Mouse (Mus musculus): Measurements from ENCODE around the gene Nfia. TPM values are rescaled to one million over a fixed set of nuclear protein-coding genes. Genes with fewer than 3 reads are reported as not detected.

Gene Nfia
- 100 to 1,000 TPM; 196 to 199 TPM for total RNA-seq (2021)

DNA sequence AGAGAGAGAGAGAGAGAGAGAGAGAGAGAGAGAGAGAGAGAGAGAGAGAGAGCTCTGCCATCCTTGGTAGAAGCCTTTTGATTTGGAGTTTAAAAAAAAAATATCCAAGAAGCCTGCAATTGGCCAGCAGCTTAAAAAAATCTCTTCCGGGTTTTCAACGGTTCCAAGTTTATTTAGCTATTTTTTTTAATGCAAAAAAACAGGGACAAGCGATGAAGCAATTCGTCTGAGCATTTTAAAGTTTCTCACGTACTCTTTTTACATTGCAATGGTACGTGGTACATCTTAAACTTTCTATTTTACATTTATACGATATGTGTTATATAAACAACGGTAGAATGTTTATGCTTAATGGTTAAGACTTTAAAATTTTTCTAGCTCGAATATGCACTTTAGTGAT, at the start of gene Nfia:
Gene Nfia, plus strand, starts transcription at position 94 of the 400 bp plus-strand sequence.
- DNase-seq: no peak
- intact Hi-C loops (cut with DNase I): loop anchor here (1.0 to 5.0 kb wide), 2 partner anchors 20 to 335 kb away; no protein-coding TSS in a partner anchor

DNA sequence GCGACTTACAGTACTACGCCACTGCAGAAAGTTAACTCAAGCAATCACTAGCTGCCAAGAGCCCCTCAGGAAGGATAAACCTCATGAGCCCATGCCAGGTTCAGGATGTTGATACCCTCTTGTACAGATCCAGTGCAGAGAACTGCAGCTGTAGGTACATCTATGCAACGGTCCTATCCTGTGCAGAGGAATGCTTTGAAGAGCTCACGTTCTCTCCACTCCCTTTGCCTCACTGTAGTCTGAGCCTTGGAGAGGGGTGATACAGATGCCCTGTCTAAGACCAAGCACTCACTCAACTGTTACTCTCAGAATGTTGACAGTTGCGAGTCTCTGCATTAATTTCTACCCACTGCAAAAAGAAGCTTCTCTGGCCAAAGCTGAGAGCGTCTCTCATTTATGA, 49.2 kb upstream of the Nfia start:
- no peak for DNase-seq
- intact Hi-C loops (cut with DNase I): no loop called here

DNA sequence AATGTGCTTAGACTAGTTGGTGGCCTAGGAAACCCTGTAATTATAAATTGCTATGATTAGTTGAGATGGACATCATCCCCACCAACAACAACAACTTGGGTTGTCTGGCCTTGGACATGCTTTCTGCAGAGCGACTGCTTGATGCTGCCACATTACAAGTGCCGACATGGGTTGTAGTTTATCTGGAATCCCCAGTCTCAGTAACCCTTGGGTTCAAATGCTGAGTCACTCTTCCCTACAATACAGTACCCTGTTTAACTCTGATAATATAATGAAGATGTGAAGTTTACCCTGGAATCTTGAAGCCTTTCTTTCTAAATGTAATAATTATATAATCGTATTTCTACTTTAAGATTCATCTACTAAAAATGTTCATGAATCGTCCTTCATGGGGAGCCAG, 44.0 kb upstream of the Nfia start:
- intact Hi-C loops (cut with DNase I): no loop called here
- DNase-seq: no peak

DNA sequence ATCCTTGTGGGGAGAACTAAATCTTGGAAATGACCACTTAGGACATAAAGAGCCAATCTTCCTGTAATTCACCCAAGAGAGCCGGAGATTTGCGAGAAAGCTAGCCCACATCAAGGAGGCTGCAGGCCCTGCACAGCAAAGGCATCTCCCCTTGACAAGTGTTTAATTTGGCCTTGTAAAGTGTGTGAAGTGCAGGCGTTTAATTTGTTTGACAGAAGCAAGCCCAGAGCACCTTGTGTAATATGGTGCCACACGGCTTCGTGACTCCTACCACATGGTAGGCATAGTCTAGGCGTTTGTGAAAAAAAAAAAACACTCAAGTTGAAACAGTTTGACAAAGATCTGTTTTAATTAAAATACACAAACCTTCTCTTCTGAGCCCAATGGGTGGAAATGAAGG, 42.5 kb upstream of the Nfia start:
- intact Hi-C loops (cut with DNase I): no loop called here
- no peak for DNase-seq

DNA sequence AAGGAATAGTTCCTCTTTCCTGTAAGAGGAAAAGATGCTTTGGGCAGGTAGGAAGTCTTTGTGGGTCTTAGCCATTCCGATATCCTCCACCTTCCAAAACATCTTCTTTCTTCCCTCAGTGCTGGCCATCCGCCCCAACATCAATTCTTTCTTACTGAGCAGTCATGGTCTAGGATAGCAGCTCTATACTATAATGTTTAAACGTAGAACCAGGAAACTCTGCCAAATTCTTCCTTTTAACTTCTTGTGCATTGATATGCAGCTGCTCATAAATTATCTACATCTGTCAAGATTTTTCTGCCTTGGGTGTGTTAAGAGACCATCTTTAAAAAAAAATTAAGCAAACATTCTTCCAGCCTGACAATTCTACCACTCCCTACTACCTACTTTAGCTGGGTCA, 42.1 kb upstream of the Nfia start:
- intact Hi-C loops (cut with DNase I): no loop called here

DNA sequence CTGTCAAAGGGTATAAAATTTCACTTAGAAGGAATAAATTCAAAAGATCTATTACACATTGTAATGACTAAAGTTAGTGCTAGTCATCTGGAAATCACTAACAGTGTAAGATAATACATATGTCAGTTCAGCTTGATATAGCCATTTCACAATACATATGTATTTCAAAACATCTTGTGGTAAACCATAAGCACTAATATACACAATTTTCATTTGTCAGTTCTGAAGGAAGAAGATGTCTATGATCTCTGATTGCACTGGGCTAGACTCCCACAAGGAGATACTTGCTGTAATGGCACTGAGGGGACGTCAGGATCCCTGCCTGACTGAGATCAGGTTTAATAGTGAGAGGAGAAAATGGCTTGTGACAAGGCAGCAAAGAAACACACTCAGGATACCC, 39.1 kb upstream of the Nfia start:
- no peak for DNase-seq
- intact Hi-C loops (cut with DNase I): no loop called here

More for the DNA sequence above, 42.1 kb upstream of the Nfia start:
- no peak for DNase-seq

DNA sequence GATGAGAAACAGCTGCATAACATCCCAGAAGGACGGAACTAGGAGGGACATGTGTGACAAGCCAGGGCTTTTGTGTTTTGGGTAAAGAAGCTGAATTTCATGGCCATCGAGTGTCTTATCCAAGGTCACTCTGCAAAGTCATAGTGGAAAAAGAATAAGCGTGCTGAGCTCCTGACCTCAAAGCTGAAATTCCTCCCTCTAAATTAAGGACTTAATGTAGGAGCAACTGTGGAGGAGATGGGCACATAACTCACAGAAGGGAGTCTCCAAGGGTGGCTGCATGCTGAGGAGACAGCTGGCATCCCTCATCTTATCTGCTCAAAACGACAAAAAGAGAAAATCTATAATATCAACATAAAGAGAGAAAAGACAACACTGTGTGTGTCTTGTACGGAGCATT, 28.6 kb upstream of the Nfia start:
- no peak for DNase-seq
- intact Hi-C loops (cut with DNase I): loop anchor here (2.0 to 10.0 kb wide), 3 partner anchors 121 to 939 kb away; no protein-coding TSS in a partner anchor

DNA sequence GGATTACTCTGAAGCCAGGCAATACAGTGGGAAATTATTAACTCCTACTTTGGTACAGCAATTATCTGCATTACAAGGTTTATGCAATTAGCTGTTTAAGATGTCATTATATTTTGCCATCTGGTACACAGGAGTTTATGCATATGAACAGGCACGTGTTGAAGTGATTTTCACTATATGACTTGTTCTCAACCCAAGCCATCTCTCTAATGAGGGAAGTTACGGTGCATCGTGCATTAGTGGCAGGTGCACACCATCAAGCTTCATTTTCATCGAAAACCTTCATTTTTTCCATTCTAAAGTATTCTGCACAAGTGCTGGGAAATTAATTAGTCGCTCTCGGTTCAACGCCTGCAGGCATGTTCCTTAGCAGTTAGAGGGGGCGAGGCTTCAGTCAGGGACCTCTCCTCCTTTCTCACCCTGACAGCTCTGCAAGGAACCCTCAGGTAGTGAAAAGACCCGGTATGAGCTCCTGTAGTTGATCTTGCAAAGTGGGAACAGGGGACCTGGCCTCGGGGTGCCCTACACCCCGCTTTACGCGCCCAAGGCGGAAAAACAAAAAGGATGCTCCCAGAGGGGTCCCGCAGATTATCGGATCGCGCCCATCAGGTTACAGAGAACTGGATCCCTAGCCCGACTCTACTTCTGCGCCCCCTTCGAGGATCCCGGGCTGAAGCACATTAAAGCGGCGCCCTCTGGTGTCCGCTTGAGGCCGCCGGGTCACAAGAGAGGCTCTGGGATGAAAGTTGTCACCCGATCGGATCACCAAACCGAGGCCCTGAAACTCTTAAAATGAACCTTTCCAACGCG, 27.0 kb upstream of the Nfia start:
- intact Hi-C loops (cut with DNase I): loop anchor here (1.0 to 10.0 kb wide), 6 partner anchors 69 to 1038 kb away; no protein-coding TSS in a partner anchor
- peak; percentile 87 to 89 for DNase-seq

DNA sequence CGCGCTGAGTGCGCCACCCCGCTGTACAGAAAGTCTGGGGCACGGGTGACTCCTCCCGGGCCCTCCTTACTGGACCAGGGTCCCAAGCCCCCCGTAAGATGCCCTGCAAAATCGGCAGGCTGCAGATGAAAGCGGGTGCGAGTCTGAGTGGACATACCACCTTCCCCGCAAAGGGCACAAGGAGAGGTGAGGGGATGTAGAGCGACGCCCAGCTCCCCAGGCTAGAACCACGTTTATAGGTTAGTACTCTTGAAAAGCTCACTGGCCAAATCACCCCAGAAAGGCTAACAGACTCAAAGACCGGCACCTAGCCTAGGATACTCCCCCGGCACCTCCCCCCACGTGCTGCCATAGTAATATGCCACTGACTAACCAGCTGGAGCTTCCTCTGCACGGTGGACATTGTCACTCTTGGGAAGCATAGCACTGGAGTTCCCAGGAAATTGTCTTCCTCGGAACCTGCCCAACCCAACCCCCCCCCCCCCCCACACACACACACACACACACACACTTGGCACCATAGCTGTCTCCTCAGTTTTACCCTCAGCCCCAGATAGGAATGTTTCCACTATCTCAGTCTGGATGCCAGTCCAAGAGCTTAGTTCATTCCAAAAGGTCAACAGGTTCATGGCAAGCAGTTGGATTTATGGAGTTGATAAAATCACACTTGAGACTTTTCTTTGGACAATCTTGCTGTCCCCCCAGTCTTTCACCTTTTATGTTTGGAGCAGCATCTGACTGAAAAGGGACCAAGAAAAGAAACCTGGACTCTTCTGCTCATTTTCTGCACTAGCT, 26.2 kb upstream of the Nfia start:
- no peak for DNase-seq
- intact Hi-C loops (cut with DNase I): loop anchor here (2.0 to 10.0 kb wide), 3 partner anchors 70 to 1039 kb away; no protein-coding TSS in a partner anchor

DNA sequence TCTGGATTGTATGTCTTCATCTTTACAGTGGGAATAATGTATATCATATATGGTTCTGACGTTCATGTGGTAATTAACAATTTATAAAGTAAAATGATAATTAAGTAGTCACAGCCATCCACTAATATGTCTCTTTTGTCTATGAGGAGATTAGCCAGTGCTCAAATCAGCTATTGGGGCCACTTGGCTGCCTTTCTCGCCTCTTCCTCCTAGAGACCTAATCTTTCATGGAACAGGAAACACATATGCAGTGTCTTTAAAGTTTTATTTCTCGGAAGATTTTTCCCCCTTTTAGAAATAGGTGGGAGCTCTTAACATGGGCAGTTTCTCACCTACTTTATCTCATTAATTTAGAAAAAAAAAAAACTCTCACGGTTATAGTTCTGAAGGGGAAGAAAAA, 22.1 kb upstream of the Nfia start:
- intact Hi-C loops (cut with DNase I): loop anchor here (2.0 to 5.0 kb wide), 4 partner anchors 452 to 952 kb away; partner anchors contain the start of gene Tm2d1
- DNase-seq: no peak

DNA sequence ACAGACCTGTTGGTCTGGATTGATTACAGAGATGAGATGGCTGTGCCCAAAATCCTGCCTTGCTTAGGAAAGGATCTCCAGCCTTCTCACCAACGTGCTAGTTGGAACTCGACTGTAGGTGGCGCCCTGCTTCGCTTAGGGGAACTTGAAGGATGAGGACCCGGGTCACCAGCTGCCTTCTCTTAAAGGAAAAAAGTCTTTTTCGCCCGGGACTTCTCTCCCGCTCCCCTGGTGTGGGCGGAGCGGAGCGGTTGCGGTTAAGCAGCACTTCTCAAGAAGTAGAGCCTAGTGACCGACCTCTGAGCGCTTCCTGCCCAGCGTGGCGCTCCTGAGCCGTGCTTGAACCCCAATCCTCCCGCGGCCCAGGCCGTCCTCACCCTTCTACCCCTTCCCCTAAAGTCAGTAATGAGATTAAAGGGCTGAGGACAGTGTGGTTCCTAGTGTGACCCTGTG, 21.5 kb upstream of the Nfia start:
- DNase-seq: peak; percentile 95 to 97
- intact Hi-C loops (cut with DNase I): loop anchor here (1.0 to 5.0 kb wide), 5 partner anchors 451 to 951 kb away; partner anchors contain the start of gene Tm2d1

DNA sequence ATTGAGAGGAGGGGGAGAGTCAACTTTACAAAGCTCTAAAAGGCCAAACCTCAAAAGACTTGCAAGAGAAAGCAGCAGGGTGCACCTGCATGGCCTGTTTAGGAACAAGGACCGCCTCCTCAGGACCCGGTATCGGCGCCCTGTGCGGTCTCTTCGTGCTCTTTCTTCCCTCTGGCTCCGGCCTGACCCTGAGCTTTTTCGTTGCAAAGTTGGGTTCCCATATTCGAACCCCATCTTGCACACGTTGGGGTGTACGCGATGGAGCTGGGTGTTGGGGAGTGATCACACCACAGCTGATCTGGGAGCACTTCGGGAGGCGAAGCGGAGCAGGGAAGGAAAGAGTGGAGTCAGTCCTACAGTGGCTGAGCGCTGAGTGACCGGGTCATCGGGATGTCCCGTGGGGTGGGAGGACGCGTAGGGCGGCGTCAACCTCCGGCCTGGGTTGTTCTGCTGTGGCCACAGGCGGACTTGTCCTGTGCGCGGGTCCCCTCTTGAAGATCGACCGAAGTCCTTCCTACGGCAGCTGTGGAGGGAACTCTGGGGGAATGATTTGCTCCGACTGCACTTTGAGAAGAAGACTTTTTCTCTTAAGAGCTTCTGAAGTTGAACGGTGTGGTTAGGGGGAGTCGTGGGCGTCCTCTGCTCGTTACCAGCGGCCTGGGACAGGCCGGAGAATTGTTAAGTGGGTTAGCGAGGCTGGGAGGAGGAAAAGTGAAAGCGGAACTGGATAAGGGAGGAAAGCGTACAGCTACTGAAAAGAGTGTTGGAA, 20.9 kb upstream of the Nfia start:
- intact Hi-C loops (cut with DNase I): loop anchor here (1.0 to 5.0 kb wide), 7 partner anchors 21 to 951 kb away; partner anchors contain the start of genes Nfia and Tm2d1
- peak; percentile 85 to 89 for DNase-seq

DNA sequence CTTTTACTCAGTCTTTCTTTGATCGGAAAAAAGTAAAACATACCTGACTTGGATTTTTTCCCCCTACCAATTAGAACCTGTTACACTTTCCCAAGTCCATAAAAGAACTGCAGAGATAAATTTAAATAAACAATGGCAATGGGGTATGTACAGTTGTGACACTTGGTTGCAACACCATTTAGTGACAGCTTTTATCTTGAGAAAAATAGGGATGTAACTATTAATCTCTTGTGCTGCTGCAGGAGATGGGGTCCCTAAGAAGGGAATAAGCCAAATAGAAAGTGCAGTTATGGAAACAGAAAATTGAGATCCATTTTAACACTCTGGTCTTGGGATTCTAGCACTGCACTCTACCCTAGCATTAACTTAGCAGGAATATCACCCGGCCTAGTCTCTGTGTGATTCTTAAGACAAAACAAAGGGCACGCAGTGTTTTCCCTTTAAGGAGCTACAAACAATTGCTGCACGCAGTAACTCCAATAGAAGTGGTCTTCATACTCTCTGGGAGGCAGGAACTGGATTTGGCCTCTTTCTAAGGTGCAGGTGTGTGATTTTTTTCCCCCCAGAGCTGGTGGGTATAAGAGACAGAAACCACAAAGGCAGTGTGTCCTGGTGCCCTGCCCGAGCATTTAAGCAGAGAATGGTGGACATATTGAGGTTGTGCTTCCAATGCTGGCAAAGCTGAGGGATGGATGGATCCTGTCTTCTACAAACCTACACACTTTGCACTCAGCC, 20.1 kb upstream of the Nfia start:
- DNase-seq: peak; percentile 22 to 27
- intact Hi-C loops (cut with DNase I): loop anchor here (1.0 to 5.0 kb wide), 6 partner anchors 20 to 950 kb away; partner anchors contain the start of genes Nfia and Tm2d1

DNA sequence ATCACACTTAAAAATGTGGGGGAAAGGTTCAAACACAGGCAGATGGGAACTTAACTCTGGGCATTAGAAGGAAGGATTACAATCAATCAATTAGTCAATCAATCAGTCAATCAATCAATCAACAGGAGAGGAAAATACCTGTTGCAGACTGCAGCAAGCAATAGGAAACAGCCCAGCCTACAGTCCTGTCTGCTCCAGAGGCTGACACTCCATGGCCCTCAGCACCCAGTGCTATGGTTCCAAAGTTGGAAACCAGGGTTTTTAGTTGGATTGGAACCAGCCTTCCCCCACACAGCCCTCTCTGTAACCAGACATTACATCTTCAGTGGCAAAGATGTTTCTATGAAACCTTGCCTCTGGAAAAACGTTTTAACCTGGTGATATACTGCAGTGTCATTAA, 19.0 kb upstream of the Nfia start:
- intact Hi-C loops (cut with DNase I): loop anchor here (1.0 to 5.0 kb wide), 5 partner anchors 249 to 949 kb away; partner anchors contain the start of gene Tm2d1

DNA sequence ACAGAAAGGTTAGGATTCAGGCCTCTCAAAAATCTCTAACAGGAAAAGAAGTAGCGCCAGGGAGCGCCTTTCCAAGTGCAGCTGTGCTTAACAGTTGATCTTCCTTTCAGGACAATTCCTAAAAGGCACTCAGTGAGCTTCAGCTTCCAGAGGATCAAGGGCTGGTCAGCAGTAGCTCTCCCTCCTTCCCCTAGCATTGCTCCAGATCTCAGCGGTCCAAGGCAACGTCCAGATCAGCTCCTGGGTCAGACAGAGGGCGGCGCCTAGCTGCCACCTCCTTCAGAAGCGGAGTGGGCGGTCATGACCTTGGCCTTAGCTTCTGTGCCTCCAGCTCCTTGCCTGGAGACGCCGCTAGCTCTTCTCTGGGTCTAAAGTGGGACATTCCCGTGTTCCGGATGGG, 18.3 kb upstream of the Nfia start:
- peak; percentile 75 to 80 for DNase-seq
- intact Hi-C loops (cut with DNase I): loop anchor here (5.0 kb wide), 3 partner anchors 448 to 948 kb away; partner anchors contain the start of gene Tm2d1

More for the DNA sequence above, 19.0 kb upstream of the Nfia start:
- DNase-seq: peak in 1 of 2 experiments; percentile 25

DNA sequence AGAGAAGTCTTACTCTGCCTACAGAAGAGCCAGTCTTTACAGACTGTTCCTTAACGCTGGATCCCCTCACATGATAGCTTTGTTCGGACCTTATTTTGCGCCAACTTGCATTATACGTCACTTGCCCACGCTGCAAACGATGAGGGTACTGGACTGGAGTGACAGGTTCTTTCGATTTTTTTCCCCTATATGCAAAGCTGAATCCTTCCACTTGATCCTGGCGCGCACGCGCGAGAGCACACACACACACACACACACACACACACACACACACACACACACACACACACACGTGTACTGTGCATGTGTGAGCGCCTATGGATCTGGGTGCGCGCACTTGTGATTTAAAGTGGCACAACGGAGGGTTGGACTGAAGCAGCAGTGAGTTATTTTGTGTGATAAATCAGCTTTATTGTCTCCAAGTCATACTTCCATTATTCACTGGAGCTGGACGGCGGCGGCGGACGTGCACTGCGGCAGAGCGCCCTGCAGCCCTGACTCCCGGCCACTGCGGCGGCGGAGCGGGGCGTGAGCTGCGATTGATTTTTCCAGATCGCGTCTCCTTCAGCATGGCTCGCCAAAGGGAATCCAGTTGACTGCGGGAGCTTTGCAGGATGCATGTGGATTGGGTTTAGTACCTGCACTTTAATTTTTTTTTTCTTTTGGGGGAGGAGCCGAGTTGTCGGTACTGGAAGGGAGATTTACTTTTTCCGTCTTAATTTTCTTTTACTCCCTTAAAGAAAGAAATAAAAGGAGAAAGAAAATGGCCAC, 15.1 kb upstream of the Nfia start:
- peak; percentile 84 for DNase-seq
- intact Hi-C loops (cut with DNase I): no loop called here

DNA sequence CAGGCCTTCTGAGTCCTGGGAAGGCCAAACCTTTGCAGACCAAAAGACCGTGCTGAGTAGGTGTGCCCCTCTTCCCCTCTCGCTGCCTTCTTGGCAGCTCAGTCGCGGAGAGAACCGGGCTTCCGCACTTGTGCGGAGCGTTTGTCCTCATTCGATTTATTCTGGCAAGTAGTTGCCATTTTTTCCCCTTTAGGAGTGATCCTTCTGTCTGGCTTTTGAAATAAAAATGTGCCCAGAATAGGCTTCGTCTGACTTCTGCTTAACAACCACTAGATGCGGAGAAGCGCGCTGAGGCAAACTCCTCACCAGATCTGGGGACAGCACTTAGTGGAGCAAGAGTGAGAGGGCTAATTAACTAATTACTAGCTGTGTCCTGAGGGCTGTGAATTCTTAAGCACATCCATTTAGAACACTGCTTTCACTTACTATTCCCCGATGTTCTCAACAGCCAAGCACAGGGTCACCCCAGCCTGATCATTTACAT, 14.5 kb upstream of the Nfia start:
- DNase-seq: peak; percentile 74 to 75

DNA sequence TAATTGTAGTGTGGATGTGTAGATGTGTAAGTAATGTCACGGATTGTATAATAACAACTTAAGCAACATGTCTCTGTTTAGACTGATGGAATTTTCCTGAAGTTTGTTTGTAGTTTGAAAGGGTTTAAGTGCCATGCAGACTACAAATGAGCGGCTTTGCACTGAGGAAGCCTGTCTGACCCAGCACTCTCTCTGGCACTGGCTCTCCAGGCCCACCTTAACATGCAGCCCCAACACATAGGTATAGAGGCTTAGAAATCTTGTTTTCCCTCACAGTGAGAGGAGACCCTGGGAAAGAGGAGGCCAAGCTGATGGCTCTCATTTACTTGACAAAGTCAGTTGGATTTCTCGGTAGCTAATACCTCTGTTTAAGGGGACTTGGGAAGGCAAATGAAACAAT, 13.9 kb upstream of the Nfia start:
- intact Hi-C loops (cut with DNase I): no loop called here
- no peak for DNase-seq

More for the DNA sequence above, 14.5 kb upstream of the Nfia start:
- intact Hi-C loops (cut with DNase I): no loop called here
